Mouse (Mus musculus): ENCODE results near the gene Pah.

DNA sequence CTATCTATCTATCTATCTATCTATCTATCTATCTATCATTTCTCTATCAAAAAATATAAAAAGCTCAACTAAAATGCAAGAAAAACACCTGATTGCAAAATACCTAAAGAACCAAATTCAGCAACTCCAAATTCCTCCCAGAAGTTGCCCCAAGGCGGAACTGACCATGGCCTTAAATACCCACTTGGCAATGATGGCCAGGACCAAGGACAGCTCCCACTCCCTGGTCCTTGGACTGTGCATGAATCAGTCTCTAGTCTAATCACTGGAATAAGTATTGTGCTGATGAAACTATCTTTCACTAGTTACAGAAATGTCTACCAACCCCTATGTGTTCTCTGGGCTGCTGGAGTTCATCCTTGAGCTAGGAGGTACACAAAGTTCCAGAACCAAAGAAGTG, 65.1 kb downstream of the Pah start:
- TF ChIP-seq CTCF (IDR thresholded peaks at IDR 0.05; ENCODE audit: low read depth) (no peak), EP300 (optimal IDR thresholded peaks at IDR 0.05) (no peak)
